Mouse (Mus musculus): ENCODE data around the gene Rdh5. TPM values are rescaled to one million over a fixed set of nuclear protein-coding genes. Genes with fewer than 3 reads are reported as not detected.

Gene Rdh5
- total RNA-seq, 4 experiments from 2014 or later = 3.8 to 6.2 (median 5.2) TPM

GRCm38 (mm10) chr10:128929638-128930378 is 7.1 kb upstream of the Rdh5 start:
- no peak for DNase-seq (ENCODE audit: low spot score)

- DNase-seq (ENCODE audit: low spot score) = no peak
Measured at GRCm38 (mm10) chr10:128928356-128928755, 5.7 kb upstream of the Rdh5 start.

GRCm38 (mm10) chr10:128923935-128924334 is 1.2 kb upstream of the Rdh5 start, which contains the start of gene Bloc1s1:
Gene Bloc1s1, minus strand, starts transcription at chr10:128924035.
- DNase-seq (ENCODE audit: low spot score) = no peak

GRCm38 (mm10) chr10:128923013-128923691 is 464 bp upstream of the Rdh5 start:
- peak; percentile 96 for DNase-seq (ENCODE audit: low spot score)

- no peak for DNase-seq (ENCODE audit: low spot score)
Measured at GRCm38 (mm10) chr10:128921883-128922821, 536 bp downstream of the Rdh5 start.

GRCm38 (mm10) chr10:128921251-128921650 is 1.4 kb downstream of the Rdh5 start:
- no peak for DNase-seq (ENCODE audit: low spot score)

GRCm38 (mm10) chr10:128920736-128921161 is 1.9 kb downstream of the Rdh5 start:
- DNase-seq (ENCODE audit: low spot score) = no peak

GRCm38 (mm10) chr10:128919966-128920365 is 2.7 kb downstream of the Rdh5 start:
- no peak for DNase-seq (ENCODE audit: low spot score)

- DNase-seq (ENCODE audit: low spot score) = no peak
Measured at GRCm38 (mm10) chr10:128919203-128919631, 3.5 kb downstream of the Rdh5 start.

- no peak for DNase-seq (ENCODE audit: low spot score)
Measured at GRCm38 (mm10) chr10:128918246-128918645, 4.4 kb downstream of the Rdh5 start.

- DNase-seq (ENCODE audit: low spot score) = no peak
Measured at GRCm38 (mm10) chr10:128917400-128917799, 5.3 kb downstream of the Rdh5 start.

- no peak for DNase-seq (ENCODE audit: low spot score)
Measured at GRCm38 (mm10) chr10:128916665-128917064, 6.0 kb downstream of the Rdh5 start.

- no peak for DNase-seq (ENCODE audit: low spot score)
Measured at GRCm38 (mm10) chr10:128915550-128915949, 7.1 kb downstream of the Rdh5 start.

- no peak for DNase-seq (ENCODE audit: low spot score)
Measured at GRCm38 (mm10) chr10:128913696-128914095, 9.0 kb downstream of the Rdh5 start.

GRCm38 (mm10) chr10:128913219-128913618 is 9.5 kb downstream of the Rdh5 start:
- peak; percentile 88 for DNase-seq (ENCODE audit: low spot score)

- DNase-seq (ENCODE audit: low spot score) = no peak
Measured at GRCm38 (mm10) chr10:128912791-128913190, 9.9 kb downstream of the Rdh5 start.

- DNase-seq (ENCODE audit: low spot score) = no peak
Measured at GRCm38 (mm10) chr10:128912268-128912667, 10.4 kb downstream of the Rdh5 start.

- no peak for DNase-seq (ENCODE audit: low spot score)
Measured at GRCm38 (mm10) chr10:128911430-128911829, 11.3 kb downstream of the Rdh5 start.

- no peak for DNase-seq (ENCODE audit: low spot score)
Measured at GRCm38 (mm10) chr10:128910066-128910841, 12.4 kb downstream of the Rdh5 start.

- peak; percentile 86 for DNase-seq (ENCODE audit: low spot score)
Measured at GRCm38 (mm10) chr10:128909567-128910028, 13.1 kb downstream of the Rdh5 start.
